17 mouse cellular contexts compared by ENCODE assay signal in the genomic region with DNA sequence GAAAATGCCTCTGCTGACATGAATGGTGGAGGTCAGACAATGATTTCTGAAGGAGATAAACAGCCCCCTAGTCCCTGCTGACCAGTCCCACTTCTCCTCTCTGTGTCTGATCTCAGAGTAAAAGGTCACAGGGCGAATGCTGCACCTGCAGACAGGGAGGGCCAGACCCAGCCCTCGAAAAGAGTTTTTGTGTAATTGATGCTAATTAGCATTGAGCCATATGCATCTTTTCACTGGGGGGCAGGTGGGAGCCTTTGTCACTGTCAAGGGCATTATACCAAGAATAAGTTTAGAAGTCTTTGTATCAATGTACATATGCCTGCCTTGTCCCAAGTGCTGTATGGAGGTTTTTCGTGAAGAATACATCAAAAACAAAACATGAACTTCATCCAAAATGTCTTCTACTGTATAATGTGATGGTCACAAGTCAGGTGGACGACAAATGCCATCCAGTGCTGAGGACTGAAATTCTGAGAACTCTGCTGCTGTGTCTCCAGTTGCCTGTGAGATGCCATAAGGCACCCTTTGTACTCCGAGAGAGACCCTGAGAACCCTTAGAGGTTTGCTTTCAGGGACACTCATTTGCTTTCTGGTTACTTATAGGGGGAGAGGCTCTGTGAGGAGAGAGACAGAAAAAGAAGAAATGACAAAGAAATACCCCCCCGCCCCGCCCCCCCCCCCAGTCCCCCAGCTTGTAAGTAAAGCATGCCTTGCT.
A peak's percentile ranks its signal among the peaks of the same experiment; 100 is the strongest.
DNase-seq lines count a peak whose midpoint lies in the region; ATAC-seq and TF ChIP-seq lines count a peak whose summit lies in the region.
"Had no signal": no experiment of that assay in that cellular context is flagged by ENCODE, and none has a peak within 500 bp of the region (broad histone marks: within the 10 kb centered on the region; RNA-seq: fewer than 3 reads in every experiment).

No protein-coding gene starts in this region.

- H3K27ac ChIP-seq in ES-Bruce4 (ENCODE audit: insufficient read depth, low read length) = no peak overlapping the region
- peak overlapping the region; percentile 35; the same call in 1 of the 2 replicates for H3K27ac ChIP-seq in forebrain, embryonic 13.5 days
- peak overlapping the region; percentile 70 for H3K27ac ChIP-seq in midbrain, embryonic 12.5 days (replicated peaks)
- no peak overlapping the region for H3K27ac ChIP-seq in kidney, embryonic 15.5 days
- H3K27ac ChIP-seq: limb, embryonic 13.5 days; stomach, embryonic 15.5 days had no signal

- TF ChIP-seq EP300 in ES-Bruce4 (IDR thresholded peaks at IDR 0.05; ENCODE audit: insufficient read depth, low read depth, low read length) = 0 out of 2 replicates have a peak, but pooled peaks have one; percentile 45

- no peak overlapping the region for H3K4me2 ChIP-seq in forebrain, embryonic 13.5 days
- H3K4me2 ChIP-seq in midbrain, embryonic 12.5 days (replicated peaks) = no peak overlapping the region; the same call in 1 of the 2 replicates
- H3K4me2 ChIP-seq in kidney, embryonic 15.5 days = no peak overlapping the region
- H3K4me2 ChIP-seq: limb, embryonic 13.5 days; stomach, embryonic 15.5 days had no signal

- 12% methylated on average over 7 of the region's 7 CpGs for WGBS in forebrain, embryonic 13.5 days
- WGBS in midbrain, embryonic 12.5 days = 21% methylated on average over 7 of the region's 7 CpGs
- WGBS in kidney, embryonic 15.5 days = 64% methylated on average over 7 of the region's 7 CpGs

- H3K4me1 ChIP-seq in ES-Bruce4 (ENCODE audit: control insufficient read depth, insufficient read depth, low read length) = peaks cover 3% of the 10 kb centered on the region
- peaks cover 29% of the 10 kb centered on the region for H3K4me1 ChIP-seq in forebrain, embryonic 13.5 days
- peaks cover 23% of the 10 kb centered on the region for H3K4me1 ChIP-seq in midbrain, embryonic 12.5 days
- no peaks in the 10 kb centered on the region for H3K4me1 ChIP-seq in kidney, embryonic 15.5 days
- H3K4me1 ChIP-seq: limb, embryonic 13.5 days; stomach, embryonic 15.5 days had no signal

- no peaks in the 10 kb centered on the region for H3K27me3 ChIP-seq in ES-Bruce4 (ENCODE audit: control insufficient read depth, insufficient read depth, low read length, poor library complexity, severe bottlenecking)
- H3K27me3 ChIP-seq in forebrain, embryonic 13.5 days = no peaks in the 10 kb centered on the region
- H3K27me3 ChIP-seq in midbrain, embryonic 12.5 days = no peaks in the 10 kb centered on the region
- no peaks in the 10 kb centered on the region for H3K27me3 ChIP-seq in kidney, embryonic 15.5 days
- H3K27me3 ChIP-seq: limb, embryonic 13.5 days; Patski; stomach, embryonic 15.5 days had no signal

- no peaks in the 10 kb centered on the region for H3K9me3 ChIP-seq in ES-Bruce4 (replicated peaks; ENCODE audit: control insufficient read depth, insufficient read depth, low read length, poor library complexity, severe bottlenecking)
- no peaks in the 10 kb centered on the region for H3K9me3 ChIP-seq in forebrain, embryonic 13.5 days (replicated peaks)
- no peaks in the 10 kb centered on the region for H3K9me3 ChIP-seq in midbrain, embryonic 12.5 days
- no peaks in the 10 kb centered on the region for H3K9me3 ChIP-seq in kidney, embryonic 15.5 days (replicated peaks)
- H3K9me3 ChIP-seq: limb, embryonic 13.5 days; stomach, embryonic 15.5 days had no signal

- intact Hi-C loops in left cerebral cortex, postnatal 4 days (cut with DNase I) = no loop called here
- intact Hi-C loops in heart, postnatal 10 days (cut with DNase I) = no loop called here

- H3K36me3 ChIP-seq in ES-Bruce4 (ENCODE audit: control insufficient read depth, insufficient read depth, low read length, poor library complexity, severe bottlenecking) = no peaks in the 10 kb centered on the region
- H3K36me3 ChIP-seq in forebrain, embryonic 13.5 days (ENCODE audit: poor library complexity, severe bottlenecking) = no peaks in the 10 kb centered on the region
- no peaks in the 10 kb centered on the region for H3K36me3 ChIP-seq in midbrain, embryonic 12.5 days
- H3K36me3 ChIP-seq in kidney, embryonic 15.5 days = no peaks in the 10 kb centered on the region
- H3K36me3 ChIP-seq: limb, embryonic 13.5 days; stomach, embryonic 15.5 days had no signal

- ATAC-seq in forebrain, embryonic 13.5 days = peak; percentile 65; the same call in 1 of the 2 replicates
- peak; percentile 92 for ATAC-seq in midbrain, embryonic 12.5 days (ENCODE audit: low FRiP score, low read depth)
- ATAC-seq in kidney, embryonic 15.5 days (replicated peaks; ENCODE audit: low FRiP score) = no peak
- ATAC-seq: intestine, postnatal 0 days; Patski had no signal

- peak; percentile 29 for DNase-seq in ZHBTc4 (ENCODE audit: low read depth, low spot score)
- DNase-seq in left cerebral cortex, postnatal 4 days = no peak
- DNase-seq in cerebellum, adult 9-10 months = no peak
- DNase-seq in heart, postnatal 10 days = no peak
- DNase-seq: cerebellum, postnatal 14 days; heart, adult 18-20 months; kidney, postnatal 4 days; layer of hippocampus, postnatal 36 days; thymus, postnatal 25 days had no signal

- no peak for TF ChIP-seq CTCF in ES-Bruce4 (IDR thresholded peaks at IDR 0.05; ENCODE audit: low read depth, low read length)

- H3K4me3 ChIP-seq in ES-Bruce4 (ENCODE audit: low read depth, low read length) = no peak overlapping the region
- no peak overlapping the region for H3K4me3 ChIP-seq in forebrain, embryonic 13.5 days
- H3K4me3 ChIP-seq in midbrain, embryonic 12.5 days = no peak overlapping the region
- no peak overlapping the region for H3K4me3 ChIP-seq in kidney, embryonic 15.5 days (replicated peaks)
- H3K4me3 ChIP-seq: limb, embryonic 13.5 days; stomach, embryonic 15.5 days had no signal

- no peak overlapping the region for H3K9ac ChIP-seq in ES-Bruce4 (ENCODE audit: low read depth, poor library complexity, severe bottlenecking)
- H3K9ac ChIP-seq in forebrain, embryonic 13.5 days = no peak overlapping the region
- H3K9ac ChIP-seq in midbrain, embryonic 12.5 days (replicated peaks) = no peak overlapping the region
- no peak overlapping the region for H3K9ac ChIP-seq in kidney, embryonic 15.5 days
- H3K9ac ChIP-seq: limb, embryonic 13.5 days; stomach, embryonic 15.5 days had no signal

- TF ChIP-seq POLR2A in ES-Bruce4 (IDR thresholded peaks at IDR 0.05; ENCODE audit: insufficient read depth, low read length) = no peak

Comparison
In these comparisons a context has a peak if more than half of its experiments do, and no peak if none do; other contexts are left out.
1. H3K27ac ChIP-seq: peak in forebrain, embryonic 13.5 days (single experiment) and midbrain, embryonic 12.5 days (single experiment); none in ES-Bruce4 (single experiment) and kidney, embryonic 15.5 days (single experiment).